Mouse (Mus musculus) neural tube, embryonic 14.5 days (tissue): ENCODE data around the gene B130006D01Rik. TPM values are rescaled to one million over a fixed set of nuclear protein-coding genes. Genes with fewer than 3 reads are reported as not detected.
A peak's percentile ranks its signal among the peaks of the same experiment; 100 is the strongest.

ENCODE experiments used
- ATAC-seq: fragments of 200-750 bp; cut with Nextera tagmentation; 2 replicates; pipeline ENCODE4 v1.8.0; 2017; ENCODE audit warnings: low read depth, mild to moderate bottlenecking, moderate TSS enrichment, moderate library complexity
- H3K27ac ChIP-seq: fragments of 300-500 bp; sonication (generic); 2 replicates; pipeline ENCODE4 v1.5.1; 2014; ENCODE audit warnings: low read depth, mild to moderate bottlenecking, control low read depth, low read length, moderate library complexity, mixed read lengths
- H3K27me3 ChIP-seq: fragments of 300-500 bp; sonication (generic); 2 replicates; pipeline ENCODE4 v1.6.1; 2014; ENCODE audit warnings: low read length; ENCODE audit not compliant: control insufficient read depth, insufficient read depth
- H3K36me3 ChIP-seq: fragments of 300-500 bp; sonication (generic); 2 replicates; pipeline ENCODE4 v1.6.1; 2014; ENCODE audit warnings: low read length, mixed read lengths; ENCODE audit not compliant: control insufficient read depth, insufficient read depth
- H3K4me1 ChIP-seq: fragments of 300-500 bp; sonication (generic); 2 replicates; pipeline ENCODE4 v1.6.1; 2014; ENCODE audit warnings: low read length; ENCODE audit not compliant: control insufficient read depth, insufficient read depth
- H3K4me2 ChIP-seq: fragments of 300-500 bp; sonication (generic); 2 replicates; pipeline ENCODE4 v1.6.1; 2014; ENCODE audit warnings: mild to moderate bottlenecking, low read depth, low read length, control low read depth
- H3K4me3 ChIP-seq: fragments of 300-500 bp; sonication (generic); 2 replicates; pipeline ENCODE4 v1.5.1; 2014; ENCODE audit warnings: low read depth, low read length, control low read depth, mixed read lengths
- H3K9ac ChIP-seq: fragments of 300-500 bp; sonication (generic); replicated peaks from 2 replicates; pipeline ENCODE4 v1.6.1; 2014; ENCODE audit warnings: low read depth, mild to moderate bottlenecking, control low read depth, low read length, mixed read lengths
- H3K9me3 ChIP-seq: fragments of 300-500 bp; sonication (generic); 2 replicates; pipeline ENCODE4 v1.6.1; 2016; ENCODE audit warnings: low read length; ENCODE audit not compliant: control insufficient read depth
- WGBS: fragments of 180-500 bp; shearing (Covaris S2); extraction: QIAGEN DNeasy Blood & Tissue Kit; methylation state at CpG from one replicate; pipeline ENCODE4 v1.1.7; 2014; 5-methylcytosine and 5-hydroxymethylcytosine counted together
- polyA plus RNA-seq: library from polyadenylated mRNA; unstranded; fragments of >200 nt; fragmentation: Nextera tagmentation; extraction: Ambion mirVana; gene quantifications from 2 replicates; pipeline ENCODE4 v1.2.1, GENCODE M21; 2014

The B130006D01Rik gene
- 1.4 and 2.5 TPM in 2 replicates for polyA plus RNA-seq

GRCm38 (mm10) chr11:95723287-95723686, at the start of gene B130006D01Rik:
Gene B130006D01Rik (plus strand): TSS chr11:95723587.
- ATAC-seq: no peak
- 93% methylated on average over 5 of the region's 5 CpGs for WGBS
- Histone ChIP-seq H3K4me2 (no peak within 1 kb of the TSS), H3K4me1 (no peaks in the 10 kb centered on the region), H3K27ac (no peak within 1 kb of the TSS), H3K27me3 (no peaks in the 10 kb centered on the region), H3K36me3 (no peaks in the 10 kb centered on the region), H3K4me3 (no peak within 1 kb of the TSS), H3K9me3 (no peaks in the 10 kb centered on the region), H3K9ac (no peak within 1 kb of the TSS)

GRCm38 (mm10) chr11:95675498-95675897, 47.9 kb upstream of the B130006D01Rik start:
- Histone ChIP-seq H3K9ac (no peak overlapping the region), H3K9me3 (no peaks in the 10 kb centered on the region), H3K4me1 (peaks cover 5% of the 10 kb centered on the region; the same call in 1 of the 2 replicates), H3K4me3 (no peak overlapping the region), H3K27ac (no peak overlapping the region), H3K36me3 (peaks cover 44% of the 10 kb centered on the region), H3K27me3 (no peaks in the 10 kb centered on the region), H3K4me2 (no peak overlapping the region)
- no peak for ATAC-seq
- 90% methylated on average over 14 of the region's 14 CpGs for WGBS

GRCm38 (mm10) chr11:95676307-95676706, 47.1 kb upstream of the B130006D01Rik start:
- peak; percentile 77; the same call in 1 of the 2 replicates for ATAC-seq
- peaks cover 5% of the 10 kb centered on the region; the same call in 1 of the 2 replicates for H3K4me1 ChIP-seq
- no peaks in the 10 kb centered on the region for H3K27me3 ChIP-seq
- H3K4me3 ChIP-seq: no peak overlapping the region
- H3K9me3 ChIP-seq: no peaks in the 10 kb centered on the region
- no peak overlapping the region for H3K4me2 ChIP-seq
- 16% methylated on average over 6 of the region's 6 CpGs for WGBS
- H3K27ac ChIP-seq: 0 out of 2 replicates have a peak overlapping the region, but pooled peaks have one; percentile 28
- H3K36me3 ChIP-seq: peaks cover 43% of the 10 kb centered on the region
- no peak overlapping the region for H3K9ac ChIP-seq

- WGBS: 95% methylated on average over 14 of the region's 14 CpGs
- Histone ChIP-seq H3K9ac (no peak overlapping the region), H3K27me3 (no peaks in the 10 kb centered on the region), H3K4me2 (no peak overlapping the region), H3K4me3 (no peak overlapping the region), H3K4me1 (peaks cover 5% of the 10 kb centered on the region; the same call in 1 of the 2 replicates), H3K36me3 (peaks cover 34% of the 10 kb centered on the region), H3K9me3 (no peaks in the 10 kb centered on the region), H3K27ac (no peak overlapping the region)
- no peak for ATAC-seq
Observed at GRCm38 (mm10) chr11:95677925-95678701, 45.3 kb upstream of the B130006D01Rik start.

- Histone ChIP-seq H3K4me1 (no peaks in the 10 kb centered on the region), H3K36me3 (peaks cover 31% of the 10 kb centered on the region), H3K9ac (no peak overlapping the region), H3K27ac (no peak overlapping the region), H3K4me3 (no peak overlapping the region), H3K4me2 (no peak overlapping the region), H3K27me3 (no peaks in the 10 kb centered on the region), H3K9me3 (no peaks in the 10 kb centered on the region)
- no peak for ATAC-seq
- 71% methylated on average over 9 of the region's 9 CpGs for WGBS
Observed at GRCm38 (mm10) chr11:95681995-95682601, 41.3 kb upstream of the B130006D01Rik start.

GRCm38 (mm10) chr11:95682946-95683345, 40.4 kb upstream of the B130006D01Rik start:
- H3K9me3 ChIP-seq: no peaks in the 10 kb centered on the region
- H3K4me2 ChIP-seq: no peak overlapping the region
- H3K27ac ChIP-seq: no peak overlapping the region
- no peak for ATAC-seq
- H3K4me3 ChIP-seq: no peak overlapping the region
- H3K27me3 ChIP-seq: no peaks in the 10 kb centered on the region
- H3K36me3 ChIP-seq: peaks cover 23% of the 10 kb centered on the region
- 88% methylated on average over 3 of the region's 3 CpGs for WGBS
- no peak overlapping the region for H3K9ac ChIP-seq
- H3K4me1 ChIP-seq: no peaks in the 10 kb centered on the region

GRCm38 (mm10) chr11:95686031-95686430, 37.4 kb upstream of the B130006D01Rik start:
- ATAC-seq: no peak
- no peak overlapping the region for H3K27ac ChIP-seq
- H3K9me3 ChIP-seq: no peaks in the 10 kb centered on the region
- WGBS: 7% methylated on average over 4 of the region's 4 CpGs
- H3K27me3 ChIP-seq: no peaks in the 10 kb centered on the region
- H3K4me1 ChIP-seq: no peaks in the 10 kb centered on the region
- H3K4me2 ChIP-seq: no peak overlapping the region
- H3K36me3 ChIP-seq: 0 out of 2 replicates have a peak, but pooled peaks cover 2% of the 10 kb centered on the region
- no peak overlapping the region for H3K4me3 ChIP-seq
- no peak overlapping the region for H3K9ac ChIP-seq

GRCm38 (mm10) chr11:95687084-95687656, 36.2 kb upstream of the B130006D01Rik start:
- Histone ChIP-seq H3K36me3 (no peaks in the 10 kb centered on the region), H3K9me3 (no peaks in the 10 kb centered on the region), H3K4me3 (no peak overlapping the region), H3K27ac (no peak overlapping the region), H3K9ac (no peak overlapping the region), H3K4me1 (no peaks in the 10 kb centered on the region), H3K4me2 (no peak overlapping the region), H3K27me3 (no peaks in the 10 kb centered on the region)
- ATAC-seq: no peak
- WGBS: 45% methylated on average over 11 of the region's 11 CpGs

- Histone ChIP-seq H3K9me3 (no peaks in the 10 kb centered on the region), H3K27ac (no peak overlapping the region), H3K4me2 (no peak overlapping the region), H3K36me3 (no peaks in the 10 kb centered on the region), H3K27me3 (no peaks in the 10 kb centered on the region), H3K4me1 (no peaks in the 10 kb centered on the region), H3K4me3 (no peak overlapping the region), H3K9ac (no peak overlapping the region)
- 83% methylated on average over 6 of the region's 6 CpGs for WGBS
- no peak for ATAC-seq
Observed at GRCm38 (mm10) chr11:95688515-95688914, 34.9 kb upstream of the B130006D01Rik start.
